Comparison of ENCODE assay signal across 18 mouse cellular contexts in genomic region chr10:126628057-126628456, GRCm38 (mm10).
DNase-seq lines count a peak whose midpoint lies in the region; ATAC-seq and TF ChIP-seq lines count a peak whose summit lies in the region.
"Had no signal": no experiment of that assay in that cellular context is flagged by ENCODE, and none has a peak within 500 bp of the region (broad histone marks: within the 10 kb centered on the region; RNA-seq: fewer than 3 reads in every experiment).

No protein-coding gene starts in this region.

- no peak overlapping the region for H3K4me2 ChIP-seq in embryonic facial prominence, embryonic 11.5 days (ENCODE audit: low read depth, low read length)
- H3K4me2 ChIP-seq in liver, postnatal 0 days (ENCODE audit: low read depth, low read length) = no peak overlapping the region
- H3K4me2 ChIP-seq: embryonic facial prominence, embryonic 13.5 days; forebrain, embryonic 12.5 days; heart, embryonic 13.5 days; intestine, embryonic 15.5 days; limb, embryonic 13.5 days had no signal

- DNase-seq in embryonic facial prominence, embryonic 11.5 days (ENCODE audit: low spot score) = peak; percentile 39
- DNase-seq in embryonic facial prominence, embryonic 10.5 days (ENCODE audit: low spot score) = no peak
- DNase-seq in layer of hippocampus, adult 2 months (ENCODE audit: low spot score in 2 of 2) = no peak
- DNase-seq in layer of hippocampus, postnatal 14 days (ENCODE audit: low spot score in 2 of 2) = no peak
- DNase-seq in ES-CJ7 (ENCODE audit: low read depth, low spot score) = peak; percentile 46
- no peak for DNase-seq in liver, postnatal 0 days
- no peak for DNase-seq in urinary bladder, postnatal 36 days (ENCODE audit: low spot score in 2 of 2)
- DNase-seq: cerebellum, adult 11-12 months; gastrocnemius, postnatal 14 days; kidney, postnatal 36 days had no signal

- TF ChIP-seq CTCF in layer of hippocampus, adult 2 months (conservative IDR thresholded peaks at IDR 0.05) = peak; percentile 77
- TF ChIP-seq CTCF in liver, postnatal 0 days (IDR thresholded peaks at IDR 0.05; ENCODE audit: low read depth) = 0 out of 2 replicates have a peak, but pooled peaks have one; percentile 27

- H3K9me3 ChIP-seq in embryonic facial prominence, embryonic 11.5 days (replicated peaks; ENCODE audit: control insufficient read depth, low read length) = no peaks in the 10 kb centered on the region
- no peaks in the 10 kb centered on the region for H3K9me3 ChIP-seq in embryonic facial prominence, embryonic 10.5 days
- no peaks in the 10 kb centered on the region for H3K9me3 ChIP-seq in liver, postnatal 0 days (ENCODE audit: low read length)
- H3K9me3 ChIP-seq: embryonic facial prominence, embryonic 13.5 days; forebrain, embryonic 12.5 days; heart, embryonic 13.5 days; hindbrain, embryonic 10.5 days; intestine, embryonic 15.5 days; limb, embryonic 13.5 days had no signal

- H3K9ac ChIP-seq in embryonic facial prominence, embryonic 11.5 days (replicated peaks; ENCODE audit: low read length) = no peak overlapping the region
- no peak overlapping the region for H3K9ac ChIP-seq in liver, postnatal 0 days (replicated peaks)
- H3K9ac ChIP-seq: embryonic facial prominence, embryonic 13.5 days; forebrain, embryonic 12.5 days; heart, embryonic 13.5 days; intestine, embryonic 15.5 days; limb, embryonic 13.5 days had no signal

- TF ChIP-seq EP300 in liver, postnatal 0 days (IDR thresholded peaks at IDR 0.05; ENCODE audit: low read depth) = no peak

- WGBS in embryonic facial prominence, embryonic 11.5 days = 39% methylated on average over 4 of the region's 4 CpGs
- WGBS in embryonic facial prominence, embryonic 10.5 days = 50% methylated on average over 4 of the region's 4 CpGs
- 37% methylated on average over 4 of the region's 4 CpGs for WGBS in liver, postnatal 0 days (ENCODE audit: insufficient replicate concordance)

- no peaks in the 10 kb centered on the region for H3K36me3 ChIP-seq in embryonic facial prominence, embryonic 11.5 days (replicated peaks; ENCODE audit: control insufficient read depth, insufficient read depth, low read depth, low read length)
- no peaks in the 10 kb centered on the region for H3K36me3 ChIP-seq in embryonic facial prominence, embryonic 10.5 days (replicated peaks)
- no peaks in the 10 kb centered on the region for H3K36me3 ChIP-seq in liver, postnatal 0 days (replicated peaks; ENCODE audit: insufficient read depth, low read length)
- H3K36me3 ChIP-seq: embryonic facial prominence, embryonic 13.5 days; forebrain, embryonic 12.5 days; heart, embryonic 13.5 days; hindbrain, embryonic 10.5 days; intestine, embryonic 15.5 days; limb, embryonic 13.5 days had no signal

- ATAC-seq in embryonic facial prominence, embryonic 11.5 days (replicated peaks; ENCODE audit: insufficient number of reproducible peaks, low FRiP score, low TSS enrichment, low read depth) = no peak
- ATAC-seq in liver, postnatal 0 days = no peak
- no peak for ATAC-seq in megakaryocyte, adult 5-6 weeks (ENCODE audit: poor library complexity, severe bottlenecking)
- ATAC-seq: intestine, embryonic 15.5 days; midbrain, embryonic 16.5 days had no signal

- no peak overlapping the region for H3K27ac ChIP-seq in embryonic facial prominence, embryonic 11.5 days (replicated peaks; ENCODE audit: low read depth, low read length)
- H3K27ac ChIP-seq in embryonic facial prominence, embryonic 10.5 days (replicated peaks) = no peak overlapping the region
- no peak overlapping the region for H3K27ac ChIP-seq in layer of hippocampus, adult 2 months
- H3K27ac ChIP-seq in liver, postnatal 0 days (ENCODE audit: low read depth) = no peak overlapping the region
- H3K27ac ChIP-seq: embryonic facial prominence, embryonic 13.5 days; forebrain, embryonic 12.5 days; heart, embryonic 13.5 days; hindbrain, embryonic 10.5 days; intestine, embryonic 15.5 days; limb, embryonic 13.5 days had no signal

- no peaks in the 10 kb centered on the region for H3K27me3 ChIP-seq in embryonic facial prominence, embryonic 11.5 days (ENCODE audit: control insufficient read depth, insufficient read depth, low read length)
- no peaks in the 10 kb centered on the region for H3K27me3 ChIP-seq in embryonic facial prominence, embryonic 10.5 days (replicated peaks; ENCODE audit: low read depth, poor library complexity, severe bottlenecking)
- no peaks in the 10 kb centered on the region for H3K27me3 ChIP-seq in liver, postnatal 0 days (ENCODE audit: insufficient read depth, low read length)
- H3K27me3 ChIP-seq: embryonic facial prominence, embryonic 13.5 days; forebrain, embryonic 12.5 days; heart, embryonic 13.5 days; intestine, embryonic 15.5 days; limb, embryonic 13.5 days had no signal

- no peak overlapping the region for H3K4me3 ChIP-seq in embryonic facial prominence, embryonic 11.5 days (ENCODE audit: low read depth, low read length)
- H3K4me3 ChIP-seq in embryonic facial prominence, embryonic 10.5 days = no peak overlapping the region
- no peak overlapping the region for H3K4me3 ChIP-seq in layer of hippocampus, adult 2 months
- no peak overlapping the region for H3K4me3 ChIP-seq in liver, postnatal 0 days (ENCODE audit: low read depth, low read length)
- H3K4me3 ChIP-seq: embryonic facial prominence, embryonic 13.5 days; forebrain, embryonic 12.5 days; heart, embryonic 13.5 days; hindbrain, embryonic 10.5 days; intestine, embryonic 15.5 days; limb, embryonic 13.5 days had no signal

- H3K4me1 ChIP-seq in embryonic facial prominence, embryonic 11.5 days (ENCODE audit: control insufficient read depth, insufficient read depth, low read length) = no peaks in the 10 kb centered on the region
- H3K4me1 ChIP-seq in embryonic facial prominence, embryonic 10.5 days = no peaks in the 10 kb centered on the region
- H3K4me1 ChIP-seq in liver, postnatal 0 days (ENCODE audit: insufficient read depth) = no peaks in the 10 kb centered on the region
- H3K4me1 ChIP-seq: embryonic facial prominence, embryonic 13.5 days; forebrain, embryonic 12.5 days; heart, embryonic 13.5 days; hindbrain, embryonic 10.5 days; intestine, embryonic 15.5 days; limb, embryonic 13.5 days had no signal

Comparison
In these comparisons a context has a peak if more than half of its experiments do, and no peak if none do; other contexts are left out.
1. DNase-seq: peak in embryonic facial prominence, embryonic 11.5 days (single experiment) and ES-CJ7 (single experiment); none in embryonic facial prominence, embryonic 10.5 days (single experiment), layer of hippocampus, adult 2 months (0 of 2), layer of hippocampus, postnatal 14 days (0 of 2), liver, postnatal 0 days (single experiment) and urinary bladder, postnatal 36 days (0 of 2).